Mouse (Mus musculus) cerebellum, adult 2 months (tissue): Measurements from ENCODE around the gene Tfrc.

Source experiments
- CTCF ChIP-seq: fragments of 200-500 bp; IDR thresholded peaks from 2 replicates; pipeline ENCODE4 v1.5.1; 2011; ENCODE audit warnings: low read depth, mild to moderate bottlenecking, control low read depth, low read length, moderate library complexity, borderline replicate concordance; ENCODE audit not compliant: insufficient read depth
- POLR2A ChIP-seq: fragments of 200-500 bp; IDR thresholded peaks from 2 replicates; pipeline ENCODE4 v1.6.1; 2011; ENCODE audit warnings: low read length, control low read depth, borderline replicate concordance; ENCODE audit not compliant: insufficient read depth

GRCm38 (mm10) chr16:32634183-32634582 lies 25.5 kb downstream of the Tfrc start:
- TF ChIP-seq CTCF (no peak), POLR2A (no peak)
